Mouse (Mus musculus) limb, embryonic 13.5 days (tissue): ENCODE measurements around the gene Immp1l. TPM values are rescaled to one million over a fixed set of nuclear protein-coding genes. Genes with fewer than 3 reads are reported as not detected.

ENCODE experiments used
- microRNA-seq: library from miRNA; unstranded; fragments of <30 nt; microRNA quantifications from one replicate; pipeline ENCODE4, GENCODE M21; 2016
- polyA plus RNA-seq: library from polyadenylated mRNA; unstranded; fragments of >200 nt; fragmentation: Nextera tagmentation; extraction: Ambion mirVana; gene quantifications from 2 replicates; pipeline ENCODE4 v1.2.1, GENCODE M21; 2015

The Immp1l gene
- polyA plus RNA-seq, 1 experiment from 2014 or later: 149 TPM

Small RNAs within 50 kb of the gene (microRNA-seq; reads per million reads assigned to microRNA genes)
- not detected for gene Gm22002

Other genes starting within 250 kb of the Immp1l start
- 0.39 and 0.55 TPM in 2 replicates for gene Pax6, start 235.7 kb upstream of the Immp1l start, polyA plus RNA-seq
- 39.5 and 44.7 TPM in 2 replicates for gene Elp4, start 74 bp upstream of the Immp1l start, polyA plus RNA-seq
- gene Dnajc24, start 98.9 kb downstream of the Immp1l start, polyA plus RNA-seq: 37.3 and 47.1 TPM in 2 replicates